ENCODE assay signal across 13 mouse cellular contexts in the genomic region with DNA sequence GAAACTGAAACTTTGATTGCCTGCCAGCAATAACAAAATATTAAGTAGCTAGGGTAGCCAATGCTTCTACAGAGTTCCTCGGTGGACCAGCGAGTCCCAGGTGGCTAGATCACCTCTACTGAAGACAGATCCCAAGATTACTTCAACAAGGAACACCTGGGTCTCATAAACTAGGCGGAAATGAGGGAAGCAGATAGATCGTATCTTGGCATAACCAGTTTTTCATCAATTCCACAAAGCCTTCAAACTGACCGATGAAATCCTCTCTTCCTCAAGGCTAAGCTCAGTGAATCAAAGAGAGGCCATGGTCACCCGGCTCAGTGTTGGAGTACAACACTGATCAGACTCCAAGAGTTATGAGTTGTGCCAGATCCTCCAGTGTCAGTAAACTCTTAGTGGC.
"Had no signal": no experiment of that assay in that cellular context is flagged by ENCODE, and none has a peak within 500 bp of the region (broad histone marks: within the 10 kb centered on the region; RNA-seq: fewer than 3 reads in every experiment).

No protein-coding gene starts in this region.

- DNase-seq: gastrocnemius, postnatal 14 days; gastrocnemius, postnatal 36 days; heart, adult 18-20 months; heart, postnatal 14 days; heart, postnatal 36 days; kidney, adult 11 months; kidney, adult 2 months; kidney, adult 9 months; kidney, postnatal 14 days; kidney, postnatal 4 days; liver; liver, embryonic 13.5 days; liver, postnatal 0 days had no signal
